Mouse (Mus musculus) erythroblast, embryonic 14.5 days (primary cell): ENCODE data around the gene Tmc5. TPM values are rescaled to one million over a fixed set of nuclear protein-coding genes. Genes with fewer than 3 reads are reported as not detected.

Experiments
- H3K27me3 ChIP-seq: 2 replicates; pipeline ENCODE4 v1.6.1; 2012; ENCODE audit warnings: inconsistent platforms; ENCODE audit not compliant: control insufficient read depth
- H3K36me3 ChIP-seq: 2 replicates; pipeline ENCODE4 v1.6.1; 2012; ENCODE audit warnings: mild to moderate bottlenecking, inconsistent platforms; ENCODE audit not compliant: control insufficient read depth
- H3K4me1 ChIP-seq: 2 replicates; pipeline ENCODE4 v1.6.1; 2012; ENCODE audit warnings: inconsistent platforms; ENCODE audit not compliant: control insufficient read depth
- H3K4me3 ChIP-seq: replicated peaks from 2 replicates; pipeline ENCODE3; 2012; ENCODE audit warnings: moderate library complexity, mild to moderate bottlenecking, inconsistent platforms
- H3K9me3 ChIP-seq: 2 replicates; pipeline ENCODE4 v1.6.1; 2012; ENCODE audit warnings: low read length, inconsistent platforms, mixed read lengths; ENCODE audit not compliant: control insufficient read depth
- GATA1 ChIP-seq: IDR thresholded peaks from 2 replicates; pipeline ENCODE4 v1.6.1; 2012; ENCODE audit warnings: low read length, inconsistent platforms, mixed read lengths
- TAL1 ChIP-seq: IDR thresholded peaks from 3 replicates; pipeline ENCODE4 v1.6.1; 2012; ENCODE audit warnings: low read length, inconsistent platforms, mixed read lengths
- polyA plus RNA-seq: library from polyadenylated mRNA; stranded (reverse); fragments of >175 nt; gene quantifications from 2 replicates; pipeline ENCODE4 v1.2.3, GENCODE M21; 2012

Gene Tmc5
- polyA plus RNA-seq, 1 experiment: not detected

- no peak for TF ChIP-seq TAL1
- no peak for TF ChIP-seq GATA1
- Histone ChIP-seq H3K36me3 (no peaks in the 10 kb centered on the region), H3K9me3 (no peaks in the 10 kb centered on the region), H3K27me3 (no peaks in the 10 kb centered on the region), H3K4me1 (no peaks in the 10 kb centered on the region), H3K4me3 (no peak overlapping the region)
Measured at GRCm38 (mm10) chr7:118621094-118621493, 24.0 kb downstream of the Tmc5 start.

- Histone ChIP-seq H3K36me3 (no peaks in the 10 kb centered on the region), H3K27me3 (no peaks in the 10 kb centered on the region), H3K9me3 (no peaks in the 10 kb centered on the region), H3K4me3 (no peak overlapping the region), H3K4me1 (no peaks in the 10 kb centered on the region)
- TF ChIP-seq TAL1 (no peak), GATA1 (no peak)
Measured at GRCm38 (mm10) chr7:118627550-118628298, 30.6 kb downstream of the Tmc5 start.

GRCm38 (mm10) chr7:118633094-118633493, 36.0 kb downstream of the Tmc5 start:
- no peak for TF ChIP-seq GATA1
- TF ChIP-seq TAL1: no peak
- no peaks in the 10 kb centered on the region for H3K36me3 ChIP-seq
- H3K27me3 ChIP-seq: no peaks in the 10 kb centered on the region
- no peak overlapping the region for H3K4me3 ChIP-seq
- no peaks in the 10 kb centered on the region for H3K9me3 ChIP-seq
- H3K4me1 ChIP-seq: no peaks in the 10 kb centered on the region

GRCm38 (mm10) chr7:118633951-118634350, 36.9 kb downstream of the Tmc5 start:
- H3K9me3 ChIP-seq: no peaks in the 10 kb centered on the region
- no peak for TF ChIP-seq TAL1
- no peak for TF ChIP-seq GATA1
- no peaks in the 10 kb centered on the region for H3K4me1 ChIP-seq
- no peaks in the 10 kb centered on the region for H3K36me3 ChIP-seq
- H3K27me3 ChIP-seq: no peaks in the 10 kb centered on the region
- no peak overlapping the region for H3K4me3 ChIP-seq

- no peaks in the 10 kb centered on the region for H3K4me1 ChIP-seq
- no peaks in the 10 kb centered on the region for H3K27me3 ChIP-seq
- TF ChIP-seq TAL1: no peak
- TF ChIP-seq GATA1: no peak
- no peaks in the 10 kb centered on the region for H3K36me3 ChIP-seq
- no peak overlapping the region for H3K4me3 ChIP-seq
- H3K9me3 ChIP-seq: no peaks in the 10 kb centered on the region
Measured at GRCm38 (mm10) chr7:118637466-118637865, 40.4 kb downstream of the Tmc5 start.

GRCm38 (mm10) chr7:118646237-118646636, 49.1 kb downstream of the Tmc5 start:
- Histone ChIP-seq H3K4me3 (no peak overlapping the region), H3K36me3 (no peaks in the 10 kb centered on the region), H3K9me3 (no peaks in the 10 kb centered on the region), H3K27me3 (no peaks in the 10 kb centered on the region), H3K4me1 (no peaks in the 10 kb centered on the region)
- TF ChIP-seq GATA1: no peak
- no peak for TF ChIP-seq TAL1

- Histone ChIP-seq H3K4me1 (no peaks in the 10 kb centered on the region), H3K9me3 (no peaks in the 10 kb centered on the region), H3K4me3 (no peak overlapping the region), H3K36me3 (no peaks in the 10 kb centered on the region), H3K27me3 (no peaks in the 10 kb centered on the region)
- TF ChIP-seq TAL1 (no peak), GATA1 (no peak)
Measured at GRCm38 (mm10) chr7:118649328-118649727, 52.2 kb downstream of the Tmc5 start.

GRCm38 (mm10) chr7:118650119-118650518, 53.0 kb downstream of the Tmc5 start:
- Histone ChIP-seq H3K27me3 (no peaks in the 10 kb centered on the region), H3K36me3 (no peaks in the 10 kb centered on the region), H3K4me3 (no peak overlapping the region), H3K4me1 (no peaks in the 10 kb centered on the region), H3K9me3 (no peaks in the 10 kb centered on the region)
- no peak for TF ChIP-seq TAL1
- no peak for TF ChIP-seq GATA1

- Histone ChIP-seq H3K4me1 (no peaks in the 10 kb centered on the region), H3K4me3 (no peak overlapping the region), H3K9me3 (no peaks in the 10 kb centered on the region), H3K36me3 (no peaks in the 10 kb centered on the region), H3K27me3 (no peaks in the 10 kb centered on the region)
- TF ChIP-seq GATA1: no peak
- no peak for TF ChIP-seq TAL1
Measured at GRCm38 (mm10) chr7:118650891-118651290, 53.8 kb downstream of the Tmc5 start.
